Mouse (Mus musculus) heart, postnatal 0 days (tissue): ENCODE data around the gene Aco2. TPM values are rescaled to one million over a fixed set of nuclear protein-coding genes. Genes with fewer than 3 reads are reported as not detected.

ENCODE experiments used
- ATAC-seq: fragments of 200-750 bp; cut with Nextera tagmentation; 2 replicates; pipeline ENCODE4 v1.8.0; 2017; ENCODE audit warnings: low read depth, moderate number of reproducible peaks, moderate library complexity; ENCODE audit not compliant: insufficient read depth
- DNase-seq: peaks from one replicate; pipeline ENCODE4 v3.0.0-alpha.2; 2016; ENCODE audit warnings: low spot score
- H3K27ac ChIP-seq: fragments of 300-500 bp; sonication (generic); 2 replicates; pipeline ENCODE4 v1.5.1; 2014; ENCODE audit warnings: low read depth, mild to moderate bottlenecking
- H3K27me3 ChIP-seq: fragments of 300-500 bp; sonication (generic); 2 replicates; pipeline ENCODE4 v1.6.1; 2014; ENCODE audit warnings: low read length, mixed read lengths; ENCODE audit not compliant: control insufficient read depth, insufficient read depth
- H3K36me3 ChIP-seq: fragments of 300-500 bp; sonication (generic); replicated peaks from 2 replicates; pipeline ENCODE4 v1.6.1; 2014; ENCODE audit warnings: low read length, mixed read lengths; ENCODE audit not compliant: control insufficient read depth, insufficient read depth
- H3K4me1 ChIP-seq: fragments of 300-500 bp; sonication (generic); 2 replicates; pipeline ENCODE4 v1.6.1; 2014; ENCODE audit warnings: antibody characterized with exemption; ENCODE audit not compliant: control insufficient read depth, insufficient read depth
- H3K4me2 ChIP-seq: fragments of 300-500 bp; sonication (generic); 2 replicates; pipeline ENCODE4 v1.6.1; 2014; ENCODE audit warnings: low read depth, mild to moderate bottlenecking, low read length, moderate library complexity
- H3K4me3 ChIP-seq: fragments of 300-500 bp; sonication (generic); 2 replicates; pipeline ENCODE4 v1.5.1; 2014; ENCODE audit warnings: low read depth, low read length
- H3K9ac ChIP-seq: fragments of 300-500 bp; sonication (generic); replicated peaks from 2 replicates; pipeline ENCODE4 v1.6.1; 2014; ENCODE audit warnings: low read depth, low read length, mixed read lengths
- H3K9me3 ChIP-seq: fragments of 300-500 bp; sonication (generic); replicated peaks from 2 replicates; pipeline ENCODE4 v1.6.1; 2016; ENCODE audit warnings: low read length; ENCODE audit not compliant: control insufficient read depth
- CTCF ChIP-seq: IDR thresholded peaks from 2 replicates; pipeline ENCODE4 v1.5.1; 2016; ENCODE audit warnings: antibody characterized with exemption, control low read depth, low read depth
- EP300 ChIP-seq: IDR thresholded peaks from 2 replicates; pipeline ENCODE4 v1.6.1; 2016; ENCODE audit warnings: antibody characterized with exemption, low read depth
- WGBS: fragments of 180-500 bp; shearing (Covaris S2); extraction: QIAGEN DNeasy Blood & Tissue Kit; methylation state at CpG from one replicate; pipeline ENCODE4 v1.1.7; 2014; 5-methylcytosine and 5-hydroxymethylcytosine counted together
- polyA plus RNA-seq: library from polyadenylated mRNA; unstranded; fragments of >200 nt; fragmentation: Nextera tagmentation; extraction: Ambion mirVana; gene quantifications from 2 replicates; pipeline ENCODE4 v1.2.1, GENCODE M21; 2015
- total RNA-seq: library from RNA; depleted of rRNA; stranded (reverse); fragments of >200 nt; gene quantifications from 2 replicates; pipeline ENCODE4 v1.2.3, GENCODE M21; 2014; ENCODE audit warnings: low replicate concordance

Gene Aco2
- total and polyA plus RNA-seq, 2 experiments from 2014 or later, result 1,040 to 2,039 TPM

- Histone ChIP-seq H3K9me3 (no peaks in the 10 kb centered on the region), H3K27ac (no peak overlapping the region), H3K9ac (no peak overlapping the region), H3K4me1 (no peaks in the 10 kb centered on the region), H3K27me3 (no peaks in the 10 kb centered on the region), H3K4me2 (no peak overlapping the region), H3K4me3 (no peak overlapping the region), H3K36me3 (no peaks in the 10 kb centered on the region)
- WGBS, result 71% methylated on average over 11 of the region's 11 CpGs
- DNase-seq, result no peak
- TF ChIP-seq EP300 (no peak), CTCF (no peak)
- ATAC-seq, result no peak
Observed at GRCm38 (mm10) chr15:81949476-81950131, 77.5 kb downstream of the Aco2 start.

DNA sequence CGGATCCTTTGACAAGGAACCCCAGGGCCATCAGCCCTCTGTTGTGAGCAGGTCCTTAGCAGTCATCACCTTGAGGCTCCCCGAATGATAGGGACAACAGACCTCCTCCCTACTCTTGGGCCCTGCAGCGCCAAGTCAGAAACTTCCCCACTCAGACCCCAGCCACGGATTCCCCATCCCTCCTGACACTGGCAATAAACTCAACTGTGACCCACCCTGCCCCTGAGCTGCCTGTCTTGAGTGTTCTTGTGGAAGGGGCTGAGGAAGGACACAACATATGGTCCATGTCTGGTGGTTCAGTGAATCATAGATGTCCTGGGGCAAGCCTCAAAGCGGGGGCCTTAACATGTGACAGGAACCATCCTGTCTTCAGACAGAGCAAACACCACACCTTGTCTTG, 78.6 kb downstream of the Aco2 start:
- Histone ChIP-seq H3K36me3 (peaks cover 6% of the 10 kb centered on the region), H3K9me3 (no peaks in the 10 kb centered on the region), H3K9ac (no peak overlapping the region), H3K27ac (no peak overlapping the region), H3K4me1 (no peaks in the 10 kb centered on the region), H3K4me2 (no peak overlapping the region), H3K27me3 (no peaks in the 10 kb centered on the region), H3K4me3 (no peak overlapping the region)
- 85% methylated on average over 5 of the region's 5 CpGs for WGBS
- TF ChIP-seq CTCF (no peak), EP300 (no peak)
- ATAC-seq, result peak; percentile 17; the same call in 1 of the 2 replicates
- DNase-seq, result no peak

GRCm38 (mm10) chr15:81951159-81951558, 79.0 kb downstream of the Aco2 start:
- no peak overlapping the region for H3K9ac ChIP-seq
- no peaks in the 10 kb centered on the region for H3K27me3 ChIP-seq
- H3K27ac ChIP-seq, result no peak overlapping the region
- WGBS, result 82% methylated on average over 9 of the region's 9 CpGs
- H3K4me1 ChIP-seq, result no peaks in the 10 kb centered on the region
- no peak overlapping the region for H3K4me2 ChIP-seq
- peaks cover 11% of the 10 kb centered on the region for H3K36me3 ChIP-seq
- TF ChIP-seq EP300, result no peak
- no peak for TF ChIP-seq CTCF
- DNase-seq (no peak), ATAC-seq (no peak)
- H3K4me3 ChIP-seq, result no peak overlapping the region
- no peaks in the 10 kb centered on the region for H3K9me3 ChIP-seq

- Histone ChIP-seq H3K9me3 (no peaks in the 10 kb centered on the region), H3K36me3 (peaks cover 11% of the 10 kb centered on the region), H3K9ac (no peak overlapping the region), H3K27ac (no peak overlapping the region), H3K27me3 (no peaks in the 10 kb centered on the region), H3K4me3 (no peak overlapping the region), H3K4me2 (no peak overlapping the region), H3K4me1 (no peaks in the 10 kb centered on the region)
- WGBS, result 77% methylated on average over 4 of the region's 4 CpGs
- DNase-seq, result no peak
- no peak for ATAC-seq
- TF ChIP-seq EP300 (no peak), CTCF (no peak)
Observed at GRCm38 (mm10) chr15:81952310-81952709, 80.2 kb downstream of the Aco2 start.

DNA sequence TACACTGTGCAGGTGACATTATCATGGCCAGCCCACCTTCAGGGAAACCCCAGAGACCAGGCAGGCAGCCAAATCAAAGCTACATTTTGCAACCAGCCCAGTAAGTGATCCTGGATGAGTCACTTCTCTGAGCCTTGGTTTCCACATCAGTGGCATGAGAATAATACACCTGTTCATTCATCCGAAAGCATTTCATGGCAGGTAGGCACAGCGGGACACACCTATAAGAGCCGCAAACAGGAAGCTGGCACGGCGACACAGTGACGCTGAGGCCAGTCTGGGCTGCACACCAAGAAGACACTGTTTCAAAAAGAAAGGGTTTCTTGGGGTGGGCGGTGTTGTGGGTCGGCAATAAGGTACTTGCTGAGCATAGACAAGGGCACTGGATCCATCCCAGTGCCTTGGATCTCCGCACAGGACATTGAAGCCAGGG, 82.1 kb downstream of the Aco2 start:
- Histone ChIP-seq H3K9ac (no peak overlapping the region), H3K4me2 (no peak overlapping the region), H3K36me3 (peaks cover 11% of the 10 kb centered on the region), H3K27me3 (no peaks in the 10 kb centered on the region), H3K4me3 (no peak overlapping the region), H3K27ac (no peak overlapping the region), H3K4me1 (no peaks in the 10 kb centered on the region), H3K9me3 (no peaks in the 10 kb centered on the region)
- ATAC-seq (no peak), DNase-seq (no peak)
- WGBS, result 91% methylated on average over 9 of the region's 9 CpGs
- TF ChIP-seq CTCF, result no peak
- TF ChIP-seq EP300, result no peak

DNA sequence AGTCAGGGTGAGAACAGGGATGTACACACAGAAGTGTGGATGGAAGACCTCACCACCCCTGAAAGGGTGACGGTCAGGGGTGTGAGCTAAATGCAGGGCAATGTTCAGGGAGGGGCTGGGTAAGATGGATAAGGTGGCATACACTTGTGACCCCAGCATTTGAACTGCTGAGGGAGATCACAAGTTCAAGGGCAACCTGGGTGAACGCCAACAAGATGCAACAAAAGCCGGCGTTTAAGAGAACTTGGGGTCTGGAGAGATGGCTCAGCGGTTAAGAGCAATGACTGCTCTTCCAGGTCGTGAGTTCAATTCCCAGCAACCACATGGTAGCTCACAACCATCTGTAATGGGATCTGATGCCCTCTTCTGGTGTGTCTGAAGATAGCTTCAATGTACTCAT, 82.6 kb downstream of the Aco2 start:
- no peak for ATAC-seq

More for the DNA sequence above, 82.6 kb downstream of the Aco2 start:
- Histone ChIP-seq H3K27ac (no peak overlapping the region), H3K9me3 (no peaks in the 10 kb centered on the region), H3K9ac (no peak overlapping the region), H3K27me3 (no peaks in the 10 kb centered on the region), H3K36me3 (peaks cover 11% of the 10 kb centered on the region), H3K4me2 (no peak overlapping the region), H3K4me3 (no peak overlapping the region), H3K4me1 (no peaks in the 10 kb centered on the region)
- WGBS, result 91% methylated on average over 6 of the region's 6 CpGs
- no peak for DNase-seq
- TF ChIP-seq CTCF (no peak), EP300 (no peak)
